Mouse (Mus musculus): ENCODE measurements around the gene Tbc1d17.

Gene Tbc1d17

DNA sequence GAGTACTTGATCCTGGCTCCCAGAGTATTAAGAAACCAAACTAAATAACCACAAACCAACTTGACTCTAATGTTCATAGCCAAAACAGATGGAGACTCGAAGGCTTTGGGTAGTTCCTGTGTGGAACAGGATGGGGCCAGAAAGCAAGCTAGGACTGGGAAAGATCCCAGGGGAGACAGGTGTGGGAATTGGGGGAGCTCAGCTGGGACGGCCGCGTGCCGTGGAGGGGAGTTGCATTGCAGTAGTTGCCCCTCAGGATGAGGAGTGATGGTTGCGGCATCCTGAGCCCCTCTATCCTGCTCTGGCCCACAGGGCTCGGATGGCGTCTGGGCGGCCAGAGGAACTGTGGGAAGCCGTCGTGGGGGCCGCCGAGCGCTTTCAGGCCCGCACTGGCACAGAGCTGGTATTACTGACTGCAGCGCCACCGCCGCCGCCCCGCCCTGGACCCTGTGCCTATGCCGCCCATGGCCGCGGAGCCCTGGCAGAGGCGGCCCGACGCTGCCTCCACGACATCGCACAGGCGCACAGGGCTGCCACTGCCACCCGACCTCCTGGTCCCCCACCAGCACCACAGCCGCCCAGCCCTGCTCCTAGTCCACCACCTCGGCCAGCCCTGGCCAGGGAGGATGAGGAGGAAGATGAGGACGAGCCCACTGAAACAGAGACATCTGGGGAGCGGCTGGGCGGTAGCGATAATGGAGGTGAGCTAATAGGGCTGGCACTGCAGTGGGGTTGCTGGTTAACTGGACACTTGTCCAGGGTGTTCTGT is 3.6 kb upstream of the Tbc1d17 start:
- no peak for DNase-seq (ENCODE audit: low spot score)

DNA sequence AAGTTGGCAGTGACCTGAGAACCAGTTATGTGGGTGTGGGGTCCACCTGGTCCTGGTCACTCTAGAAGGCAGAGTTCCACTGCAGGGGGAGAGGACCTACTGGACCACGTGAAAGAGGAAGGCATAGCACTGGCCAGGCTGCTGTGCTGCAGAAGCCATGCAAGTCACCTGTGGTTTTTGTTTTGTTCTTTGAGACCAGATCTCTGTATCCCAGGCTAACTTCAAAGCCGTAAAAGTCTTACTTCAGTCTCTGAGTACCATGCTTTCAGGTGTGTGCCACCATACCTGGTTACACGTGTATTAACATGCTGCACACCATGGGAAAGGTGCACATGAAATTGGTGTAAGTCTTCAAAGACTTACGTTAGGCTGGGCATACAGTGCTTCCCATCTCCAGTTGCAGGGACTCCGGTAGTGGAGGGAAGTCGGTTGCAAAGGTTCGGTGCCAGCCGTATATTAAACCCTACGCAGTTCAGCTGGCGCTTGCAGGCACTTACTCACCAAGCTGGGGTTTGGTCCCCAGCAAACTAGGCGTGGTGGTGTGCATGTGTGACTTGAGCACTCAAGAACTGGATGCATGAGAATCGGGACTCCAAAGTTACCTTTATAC is 2.9 kb upstream of the Tbc1d17 start:
- no peak for DNase-seq (ENCODE audit: low spot score)

DNA sequence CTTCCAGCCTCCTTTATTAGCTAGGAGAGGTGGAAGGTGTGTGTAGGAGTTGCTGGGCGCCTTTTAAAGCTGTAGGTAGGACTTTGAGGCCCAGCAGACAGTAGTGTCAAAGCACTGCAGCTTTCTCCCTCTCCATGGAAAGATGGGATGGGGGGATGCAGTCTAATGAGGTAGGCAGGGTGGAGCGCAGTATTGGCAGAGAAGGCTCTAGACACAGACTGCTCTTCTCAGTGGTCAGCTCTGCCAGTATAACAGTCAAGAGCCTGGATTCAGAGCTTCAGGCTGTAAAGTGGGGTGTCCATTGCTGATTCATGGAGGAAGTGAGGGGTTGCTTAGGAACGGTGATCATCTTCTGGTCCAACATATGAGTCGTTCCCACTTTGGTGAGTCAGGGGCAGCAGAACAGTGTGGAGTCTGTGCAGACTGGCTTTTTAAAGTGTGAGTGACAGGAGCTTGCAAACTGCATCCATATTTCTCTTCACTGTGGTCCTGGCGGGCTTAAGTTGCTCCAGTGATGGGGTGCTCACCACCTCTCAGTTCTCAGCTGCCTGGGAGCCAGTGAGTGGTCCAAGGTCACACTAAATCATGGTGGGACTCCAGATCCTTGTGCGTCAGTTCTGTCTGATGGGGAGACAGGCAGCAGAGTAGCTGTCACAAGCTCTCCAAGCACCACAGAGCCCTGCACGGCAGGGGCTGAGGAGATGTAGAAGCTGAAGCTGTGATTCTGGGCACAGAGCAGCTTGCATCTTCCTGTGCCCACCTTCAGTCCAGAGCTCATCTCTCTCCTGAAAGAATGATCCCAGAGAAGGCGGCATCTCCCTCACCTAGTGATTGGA is 2.1 kb upstream of the Tbc1d17 start:
- no peak for DNase-seq (ENCODE audit: low spot score)

DNA sequence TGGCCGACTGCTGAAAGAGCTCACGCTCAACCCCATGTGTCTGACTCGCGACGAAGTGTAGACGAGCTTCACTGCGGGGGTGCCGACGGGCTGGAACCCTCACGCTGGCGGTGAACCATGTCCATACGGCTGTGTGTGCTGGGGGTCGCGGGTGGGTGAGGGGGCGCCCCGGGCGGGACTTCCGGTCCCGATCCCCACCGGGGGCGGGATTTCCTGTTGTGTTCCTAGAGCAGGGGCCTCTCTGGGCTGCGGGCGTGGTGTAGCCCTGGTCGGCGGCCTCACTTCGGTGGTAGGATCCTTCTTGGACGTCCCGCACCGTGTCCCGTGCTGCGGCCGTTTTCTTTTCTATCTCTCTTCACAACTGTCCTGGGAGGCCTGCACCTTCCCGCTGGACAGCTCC is 1.3 kb upstream of the Tbc1d17 start:
- peak; percentile 70 for DNase-seq (ENCODE audit: low spot score)

DNA sequence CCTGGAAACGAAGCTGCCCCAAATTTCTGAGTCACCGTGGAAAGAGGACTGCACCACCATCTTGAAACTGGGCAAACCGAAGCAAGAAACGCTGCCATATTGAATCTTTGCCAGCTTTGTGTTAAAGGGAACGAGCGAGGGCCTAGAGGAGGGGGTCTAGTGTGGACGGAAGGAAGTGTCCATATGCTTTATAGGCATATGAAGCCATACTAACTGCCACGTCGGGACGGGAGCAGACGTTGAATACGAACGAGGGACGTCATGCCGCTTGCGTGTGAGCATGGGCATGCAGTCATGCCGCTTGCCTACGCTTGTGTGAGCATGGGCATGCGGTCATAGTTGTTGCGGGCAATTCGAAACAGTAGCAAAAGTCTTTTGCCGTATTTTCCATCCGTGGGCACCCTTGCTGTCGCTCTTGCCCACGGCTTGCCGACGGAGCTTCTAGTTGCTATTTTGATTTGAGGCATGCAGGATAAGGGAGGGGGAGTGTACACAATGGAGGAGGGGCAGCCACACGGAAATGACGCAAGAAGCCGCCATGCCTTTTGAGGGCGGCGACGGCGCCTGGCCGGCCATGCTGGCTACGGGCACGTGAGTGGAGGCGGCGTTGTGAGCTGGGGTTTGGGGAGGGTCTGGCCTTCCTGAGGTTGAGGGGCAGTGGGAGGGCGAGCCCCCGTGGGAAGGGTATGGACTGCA is 685 bp upstream of the Tbc1d17 start:
- peak; percentile 89 for DNase-seq (ENCODE audit: low spot score)

DNA sequence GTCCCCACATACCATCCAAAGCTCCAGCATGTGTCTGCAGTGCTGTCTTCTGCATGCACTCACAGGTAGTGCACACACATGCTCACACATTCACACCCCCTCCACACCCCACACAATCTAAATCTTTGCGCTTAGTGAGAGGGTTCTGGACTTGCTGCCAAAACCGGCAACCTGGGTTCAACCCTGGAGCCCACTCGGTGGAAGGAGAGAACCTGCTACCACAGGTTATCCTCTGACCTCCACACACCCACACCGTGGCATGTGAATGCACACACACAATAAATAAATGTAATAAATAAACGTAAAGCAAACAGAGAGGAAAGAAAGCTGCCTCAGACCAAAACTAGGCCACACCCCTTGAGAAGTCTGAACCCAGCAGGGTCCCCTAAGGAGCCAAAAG is 1.1 kb downstream of the Tbc1d17 start:
- DNase-seq (ENCODE audit: low spot score), result no peak

DNA sequence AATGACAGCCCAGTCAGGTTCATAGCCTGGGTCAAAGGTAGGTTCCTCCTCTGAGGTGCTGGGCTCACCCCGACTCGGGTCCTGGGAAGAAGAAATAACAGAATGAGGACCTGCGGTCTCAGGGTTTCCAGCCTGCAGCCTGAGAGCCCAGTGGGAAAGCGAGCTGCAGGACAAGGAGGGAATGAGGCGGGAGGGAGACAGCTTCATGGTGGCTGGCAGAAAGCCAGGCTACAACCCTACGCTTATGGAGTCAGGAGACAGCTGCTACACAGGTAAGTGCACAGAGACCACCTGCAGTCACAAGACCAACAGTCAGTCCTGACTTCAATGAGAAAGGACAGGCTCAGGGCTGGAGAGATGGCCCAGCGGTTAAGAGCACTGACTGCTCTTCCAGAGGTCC is 2.1 kb downstream of the Tbc1d17 start:
- no peak for DNase-seq (ENCODE audit: low spot score)

DNA sequence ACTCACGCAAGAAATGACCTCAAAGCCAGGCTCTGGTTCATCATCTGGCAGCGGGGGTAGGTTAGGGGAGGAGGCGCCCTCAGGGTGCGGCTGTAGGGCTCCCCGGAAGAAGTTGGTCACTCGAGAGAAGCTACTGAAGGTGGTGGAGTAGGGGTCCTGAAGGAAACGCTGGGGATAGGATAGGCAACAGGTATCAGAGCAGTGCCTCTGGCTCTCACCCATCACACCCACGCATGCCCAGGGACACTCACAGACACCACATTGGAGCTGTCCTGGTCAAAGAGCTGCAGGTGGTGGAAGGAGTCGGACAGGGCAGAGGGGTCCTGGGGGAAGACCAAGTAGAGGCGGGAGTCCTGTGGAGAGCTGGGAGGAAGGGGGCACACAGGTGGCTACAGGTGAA is 3.9 kb downstream of the Tbc1d17 start:
- DNase-seq (ENCODE audit: low spot score), result no peak

DNA sequence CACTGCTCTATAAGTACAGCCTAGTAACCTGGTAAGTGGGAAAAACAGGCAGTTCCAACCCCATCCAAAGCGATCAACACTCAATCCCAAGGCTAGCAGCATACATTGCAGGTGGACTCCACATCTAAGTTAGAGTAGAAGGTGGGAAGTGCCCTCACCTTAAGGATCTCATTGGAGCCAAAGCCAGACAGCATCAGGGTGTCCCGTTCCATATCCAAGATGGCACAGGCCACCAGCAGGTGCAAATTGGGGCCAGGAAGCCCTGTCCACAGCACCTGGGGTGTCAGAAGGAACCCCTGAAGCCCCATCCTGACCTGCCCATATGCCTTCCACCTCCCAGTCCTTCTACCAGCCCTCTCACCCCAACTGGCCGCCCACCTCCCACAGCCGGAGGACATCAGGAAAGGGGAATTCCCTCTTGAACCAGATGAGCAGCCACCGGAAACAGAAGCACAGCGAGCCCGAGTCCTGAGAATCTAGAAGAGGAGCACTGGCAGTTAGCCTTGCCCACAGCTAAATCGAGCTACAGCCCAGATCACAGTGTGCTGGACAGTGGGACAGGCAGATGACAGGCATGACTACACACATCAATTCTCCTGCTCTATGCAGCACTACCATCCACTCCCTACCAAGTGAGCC is 6.9 kb downstream of the Tbc1d17 start:
- no peak for DNase-seq (ENCODE audit: low spot score)

DNA sequence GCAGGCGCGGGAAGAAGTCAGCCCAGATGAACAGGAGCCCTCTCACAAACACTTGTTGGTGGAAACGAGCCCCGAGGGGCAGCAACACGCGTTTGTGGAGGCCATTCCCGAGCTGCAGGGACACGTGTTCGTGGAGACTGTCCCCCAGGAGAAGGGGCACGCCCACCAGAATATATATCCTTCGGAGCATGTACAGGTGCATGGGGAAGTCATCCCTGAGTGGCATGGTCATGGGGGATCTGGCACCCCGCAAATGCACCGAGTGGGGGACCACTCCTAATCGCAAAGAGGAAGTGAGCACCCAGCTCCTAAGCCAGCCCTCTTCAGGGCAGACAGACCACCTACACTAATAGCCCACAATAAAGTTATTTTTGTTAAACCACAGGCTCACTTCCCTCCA is 8.5 kb downstream of the Tbc1d17 start:
- no peak for DNase-seq (ENCODE audit: low spot score)

DNA sequence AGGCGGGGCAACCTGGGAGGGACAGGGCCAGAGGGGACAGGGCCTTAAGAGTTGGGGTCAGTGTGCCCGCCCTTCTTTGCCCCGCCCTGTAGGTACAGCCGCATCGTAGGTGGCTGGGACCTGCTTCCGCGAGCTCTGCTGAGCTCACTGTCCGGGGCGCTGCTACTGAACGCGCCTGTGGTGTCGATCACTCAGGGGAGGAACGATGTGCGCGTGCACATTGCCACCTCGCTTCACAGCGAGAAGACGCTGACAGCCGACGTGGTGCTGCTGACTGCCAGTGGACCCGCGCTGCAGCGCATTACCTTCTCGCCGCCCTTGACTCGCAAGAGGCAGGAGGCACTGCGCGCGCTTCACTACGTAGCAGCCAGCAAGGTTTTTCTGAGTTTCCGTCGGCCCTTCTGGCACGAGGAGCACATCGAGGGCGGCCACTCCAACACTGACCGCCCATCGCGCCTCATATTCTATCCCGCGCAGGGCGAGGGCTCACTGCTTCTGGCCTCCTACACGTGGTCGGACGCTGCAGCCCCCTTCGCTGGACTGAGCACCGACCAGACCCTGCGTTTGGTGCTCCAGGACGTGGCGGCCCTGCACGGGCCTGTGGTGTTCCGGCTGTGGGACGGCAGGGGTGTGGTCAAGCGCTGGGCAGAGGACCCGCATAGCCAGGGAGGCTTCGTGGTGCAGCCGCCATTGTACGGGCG is 9.2 kb downstream of the Tbc1d17 start:
- no peak for DNase-seq (ENCODE audit: low spot score)

DNA sequence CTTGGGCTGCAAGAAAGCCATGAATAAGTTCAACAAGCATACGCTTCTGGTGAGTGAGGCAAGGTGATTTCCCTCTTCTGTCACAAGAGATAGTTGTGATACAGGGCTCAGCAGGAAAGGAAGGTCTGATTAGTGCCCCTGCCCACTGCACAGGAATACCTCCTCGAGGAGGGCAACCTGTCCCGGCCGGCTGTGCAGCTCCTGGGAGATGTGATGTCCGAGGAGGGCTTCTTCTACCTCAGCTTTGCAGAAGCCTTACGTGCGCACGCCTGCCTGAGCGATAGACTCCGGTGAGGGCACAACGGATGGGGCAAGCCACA is 9.7 kb downstream of the Tbc1d17 start:
- DNase-seq (ENCODE audit: low spot score), result no peak

DNA sequence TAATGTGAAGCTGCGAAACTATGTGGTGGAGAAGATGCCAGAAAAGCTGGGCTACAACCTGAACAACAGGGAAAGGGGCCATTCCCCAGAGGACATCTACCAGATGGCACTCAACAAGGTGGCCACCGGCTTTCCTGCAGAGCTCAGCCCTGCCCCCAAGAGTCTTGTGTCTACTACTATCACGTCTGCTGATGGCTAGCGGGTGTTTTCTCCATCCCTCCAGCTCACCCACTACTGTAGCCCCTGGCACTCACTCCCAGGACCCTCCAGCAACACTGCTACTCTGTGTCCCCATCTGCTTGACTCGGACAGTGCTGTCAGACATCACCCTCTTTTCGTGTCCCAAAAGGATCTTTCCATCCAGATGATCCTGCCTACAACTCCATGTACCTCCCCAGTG is 10.8 kb downstream of the Tbc1d17 start:
- DNase-seq (ENCODE audit: low spot score), result no peak

DNA sequence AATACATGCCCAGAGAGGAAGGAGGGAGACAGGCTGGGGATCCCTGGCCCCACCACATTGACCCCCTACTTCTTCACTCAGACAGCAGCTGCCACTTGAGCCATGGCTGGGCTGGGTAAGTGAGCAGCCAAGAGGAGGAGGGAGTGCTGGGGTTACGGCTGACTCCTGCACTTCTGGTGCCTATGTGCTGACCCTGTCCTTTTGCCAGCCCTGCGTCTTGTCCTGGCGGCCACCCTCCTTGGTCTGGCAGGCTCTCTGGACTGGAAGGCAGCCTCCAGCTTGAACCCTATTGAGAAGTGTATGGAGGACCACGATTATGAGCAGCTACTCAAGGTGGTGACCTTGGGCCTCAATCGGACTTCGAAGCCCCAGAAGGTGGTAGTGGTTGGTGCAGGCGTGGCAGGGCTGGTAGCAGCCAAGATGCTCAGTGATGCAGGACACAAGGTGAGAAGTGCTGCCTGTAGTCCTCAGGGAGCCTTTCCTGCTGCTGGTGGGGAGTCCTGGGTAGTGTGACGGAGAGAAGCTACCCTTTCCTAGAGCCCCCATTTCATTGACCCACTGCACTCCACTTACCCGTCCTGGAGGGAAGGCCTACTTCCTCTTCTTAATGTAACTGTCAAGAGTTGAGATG is 12.3 kb downstream of the Tbc1d17 start:
- DNase-seq (ENCODE audit: low spot score), result no peak

DNA sequence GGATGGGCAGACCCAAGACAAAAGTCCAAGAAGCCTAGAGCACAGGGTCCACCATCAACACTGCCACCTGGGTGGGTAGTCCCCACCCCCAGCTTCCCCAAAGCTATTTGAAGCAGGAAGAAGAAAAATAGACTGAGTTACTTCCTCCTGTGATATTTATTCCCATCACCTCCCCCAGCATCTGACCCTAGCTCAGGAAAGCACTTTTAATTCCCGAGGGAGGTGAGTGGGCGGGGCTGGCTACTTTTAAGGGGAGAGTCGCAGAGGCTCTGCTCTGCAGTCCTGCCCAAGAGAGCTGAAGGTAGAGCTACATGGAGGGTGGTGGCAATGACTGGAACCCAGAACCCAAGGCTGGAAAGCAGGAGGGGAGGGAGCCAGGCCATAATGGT is 12.9 kb downstream of the Tbc1d17 start:
- DNase-seq (ENCODE audit: low spot score), result no peak

DNA sequence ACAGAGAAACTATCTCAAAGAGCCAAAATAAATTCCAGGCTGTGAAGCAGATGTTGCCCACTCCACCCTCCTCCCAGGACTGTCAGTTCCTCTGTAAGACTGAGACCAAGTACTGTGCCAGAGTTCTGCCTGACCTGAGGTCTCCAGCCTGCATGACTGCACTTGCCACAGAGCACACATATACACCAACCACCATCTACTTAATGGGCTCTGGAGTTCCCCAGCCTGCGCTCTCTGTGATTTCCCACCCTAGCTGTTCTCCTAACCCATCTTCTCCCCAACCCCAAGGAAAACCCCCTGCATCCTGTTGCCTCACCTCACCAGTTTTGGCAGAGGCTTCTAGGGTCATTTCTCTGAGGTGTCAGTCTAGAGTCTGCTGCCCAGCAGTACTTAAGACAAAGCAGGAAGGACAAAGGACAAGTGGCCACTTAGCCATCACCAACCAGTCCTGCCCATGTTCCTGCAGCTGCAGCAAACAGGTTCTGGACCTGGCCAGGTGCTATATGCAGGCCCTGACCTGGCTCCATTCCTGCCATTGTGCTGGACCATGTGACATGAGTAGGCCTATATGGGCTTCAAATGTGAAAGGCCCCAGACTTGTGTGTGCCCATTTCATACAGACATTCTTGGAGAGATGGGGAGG is 13.4 kb downstream of the Tbc1d17 start:
- DNase-seq (ENCODE audit: low spot score), result no peak

DNA sequence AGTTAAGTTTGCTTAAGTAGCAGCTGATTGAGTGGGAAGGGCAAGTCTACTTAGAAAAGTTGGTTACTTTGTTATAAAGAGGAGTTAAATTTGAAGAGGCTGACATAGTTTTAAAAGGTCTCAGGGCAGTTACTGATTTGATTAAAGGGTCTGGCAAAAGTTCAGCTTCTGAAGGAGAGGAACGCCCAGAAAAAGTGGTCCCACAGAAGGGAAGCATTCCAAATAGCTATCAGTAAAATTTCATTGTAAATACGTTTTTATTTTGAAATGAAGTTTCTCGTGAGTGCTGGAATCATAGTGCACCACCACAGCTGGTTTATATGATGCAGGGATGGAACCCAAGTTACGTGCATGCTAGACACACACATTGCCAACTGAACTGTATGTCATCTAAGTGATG is 16.1 kb downstream of the Tbc1d17 start:
- DNase-seq (ENCODE audit: low spot score), result no peak

DNA sequence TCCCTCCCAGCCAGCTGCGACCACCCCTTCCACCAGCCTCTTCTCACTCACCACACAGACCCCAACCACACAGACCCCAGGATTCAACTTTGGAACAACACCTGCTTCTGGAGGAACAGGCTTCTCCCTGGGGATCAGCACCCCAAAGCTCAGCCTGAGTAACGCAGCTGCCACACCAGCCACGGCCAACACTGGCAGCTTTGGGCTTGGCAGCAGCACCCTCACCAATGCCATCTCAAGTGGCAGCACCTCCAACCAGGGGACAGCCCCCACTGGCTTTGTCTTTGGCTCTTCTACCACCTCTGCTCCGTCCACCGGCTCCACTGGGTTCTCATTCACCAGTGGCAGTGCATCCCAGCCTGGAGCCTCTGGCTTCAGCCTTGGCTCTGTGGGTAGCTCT is 20.2 kb downstream of the Tbc1d17 start:
- no peak for DNase-seq (ENCODE audit: low spot score)

DNA sequence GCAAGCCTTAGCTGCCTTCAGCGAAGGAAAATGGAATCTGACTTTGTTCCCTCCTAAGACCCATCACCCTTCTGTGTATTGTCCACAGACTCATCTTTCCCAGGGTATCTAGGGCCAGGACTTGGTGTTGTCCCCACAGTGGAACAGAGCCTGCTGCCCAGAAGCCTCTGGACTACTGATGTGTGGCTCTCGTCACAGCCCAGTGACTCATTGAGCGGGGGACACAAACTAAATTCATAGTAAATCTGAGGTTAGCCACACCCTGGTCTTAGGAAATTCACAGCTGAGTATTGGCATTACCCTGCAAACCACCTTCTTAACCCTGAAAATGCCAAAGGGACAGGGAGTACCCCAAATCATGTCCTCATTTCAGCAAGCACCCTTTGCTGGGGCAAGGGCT is 22.1 kb downstream of the Tbc1d17 start:
- no peak for DNase-seq (ENCODE audit: low spot score)

DNA sequence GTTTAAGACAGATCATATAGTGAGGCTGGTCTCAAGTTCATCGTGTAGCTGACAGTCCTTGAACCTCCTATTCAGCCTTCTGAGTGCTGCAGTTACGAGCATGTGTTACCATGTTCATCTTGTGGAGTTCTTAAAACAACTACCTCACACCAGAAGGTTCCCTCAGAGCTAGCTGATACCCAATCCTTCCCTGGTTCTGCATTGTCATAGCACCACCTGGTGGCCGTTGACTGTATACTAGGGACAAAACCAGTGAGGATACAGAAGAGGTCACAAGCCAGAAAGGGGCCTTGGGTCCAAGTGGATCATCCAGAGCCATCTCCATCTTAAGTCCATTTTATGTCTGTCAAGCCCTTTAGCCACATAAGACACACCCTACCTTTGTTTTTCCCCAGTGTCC is 24.0 kb downstream of the Tbc1d17 start:
- DNase-seq (ENCODE audit: low spot score), result peak; percentile 72

DNA sequence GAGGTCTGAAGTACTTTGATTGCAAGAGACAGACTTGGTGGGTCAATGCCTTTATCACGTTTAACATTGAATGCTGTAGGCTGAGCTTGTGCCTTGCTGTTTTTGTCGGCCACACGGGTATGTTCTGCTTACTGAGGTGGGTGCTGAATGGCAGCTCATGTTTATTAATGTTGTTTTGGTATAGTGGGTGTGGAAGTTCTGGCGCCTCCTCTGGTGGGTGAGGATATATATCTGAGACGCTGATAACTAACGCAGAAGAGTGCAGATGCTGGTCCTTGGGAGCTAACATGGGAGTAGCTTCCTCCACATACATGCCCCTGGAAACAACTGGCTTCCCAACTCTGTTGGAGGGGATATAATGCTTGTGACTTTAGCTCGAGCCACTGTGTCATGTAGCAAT is 25.5 kb downstream of the Tbc1d17 start:
- no peak for DNase-seq (ENCODE audit: low spot score)

All from c-Kit-positive CD71-positive TER-119-positive erythroid progenitor cells, embryonic 14.5 days (primary cell).